Mouse (Mus musculus): ENCODE measurements around the gene Rab3il1.

GRCm38 (mm10) chr19:10015442-10015841 lies 14.0 kb downstream of the Rab3il1 start:
- TF ChIP-seq CTCF (IDR thresholded peaks at IDR 0.05; ENCODE audit: control insufficient read depth, insufficient read depth, insufficient read length) (no peak), USF1 (IDR thresholded peaks at IDR 0.05; ENCODE audit: low read depth) (no peak), MYOD1 (IDR thresholded peaks at IDR 0.05; ENCODE audit: control insufficient read depth, insufficient read length, low read depth) (no peak), CEBPB (IDR thresholded peaks at IDR 0.05; ENCODE audit: low read depth) (no peak)

Measured in C2C12 (cell line).